Mouse (Mus musculus): ENCODE measurements around the gene Kif11.

GRCm38 (mm10) chr19:37432868-37433570 is 56.8 kb downstream of the Kif11 start:
- TF ChIP-seq CTCF (IDR thresholded peaks at IDR 0.05; ENCODE audit: control insufficient read depth, insufficient read depth, low read length) (no peak), POLR2A (IDR thresholded peaks at IDR 0.05; ENCODE audit: borderline replicate concordance, control insufficient read depth, low read depth, low read length) (no peak)

Measured in bone marrow, adult 2 months (tissue).